Mouse (Mus musculus) liver, postnatal 0 days (tissue): ENCODE data around the gene Bclaf1.

ENCODE experiments used
- CTCF ChIP-seq: sonication (generic); IDR thresholded peaks from 2 replicates; pipeline ENCODE4 v1.5.1; 2016; ENCODE audit warnings: antibody characterized with exemption, low read depth
- EP300 ChIP-seq: IDR thresholded peaks from 2 replicates; pipeline ENCODE4 v1.6.1; 2016; ENCODE audit warnings: antibody characterized with exemption, low read depth, mild to moderate bottlenecking

DNA sequence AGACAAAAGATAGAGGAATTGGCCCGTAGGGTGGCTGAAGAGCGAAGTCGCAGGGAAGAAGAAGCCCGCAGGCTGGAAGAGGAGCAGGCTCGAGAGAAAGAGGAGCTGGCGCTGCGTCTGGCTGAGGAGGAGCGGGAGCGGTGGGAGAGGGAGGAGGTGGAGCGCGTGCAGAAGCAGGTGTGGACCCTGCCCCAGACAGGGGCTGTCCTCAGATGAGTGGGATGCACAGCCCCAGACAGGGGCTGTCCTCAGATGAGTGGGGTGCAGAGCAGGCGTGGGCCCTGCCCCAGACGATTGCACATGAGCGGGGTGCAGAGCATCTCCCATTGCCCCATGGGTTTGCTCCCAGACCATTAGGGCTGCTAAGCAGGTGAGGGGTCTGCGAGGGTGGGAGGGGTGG lies 39.0 kb upstream of the Bclaf1 start:
- TF ChIP-seq EP300 (no peak), CTCF (no peak)
